Mouse (Mus musculus): ENCODE results near the gene Sh3rf3. TPM values are rescaled to one million over a fixed set of nuclear protein-coding genes. Genes with fewer than 3 reads are reported as not detected.

Sh3rf3 gene
- total RNA-seq, 1 experiment = 1.6 TPM

DNA sequence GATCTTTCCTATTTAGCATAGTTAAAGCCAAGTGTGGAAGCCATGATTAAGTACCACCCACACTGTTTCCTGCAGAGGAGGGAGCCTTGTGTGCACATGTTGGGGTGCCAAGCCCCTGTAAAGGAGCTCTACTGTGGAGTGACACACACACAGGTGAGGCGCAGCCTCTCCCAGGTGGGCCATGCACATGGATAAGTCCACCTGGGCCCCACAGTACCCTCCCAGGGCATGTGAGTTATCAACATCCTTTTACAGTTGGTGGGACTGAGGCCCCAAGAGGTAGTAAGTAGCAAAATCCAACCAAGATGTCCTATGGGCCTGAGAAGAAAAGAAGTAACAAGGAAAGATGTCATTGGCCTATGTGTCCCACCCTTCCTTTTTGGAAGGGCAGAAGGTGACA is 305.8 kb downstream of the Sh3rf3 start:
- DNase-seq (ENCODE audit: low read depth, low spot score) = no peak
- TF ChIP-seq MAFK (IDR thresholded peaks at IDR 0.05; ENCODE audit: insufficient read depth, low read depth, low read length) (no peak), ZNF384 (IDR thresholded peaks at IDR 0.05; ENCODE audit: low read depth, low read length) (no peak), ZC3H11A (IDR thresholded peaks at IDR 0.05; ENCODE audit: borderline replicate concordance, low read depth, low read length) (no peak), HCFC1 (IDR thresholded peaks at IDR 0.05; ENCODE audit: borderline replicate concordance, insufficient read depth, low read length) (no peak), CHD2 (IDR thresholded peaks at IDR 0.05; ENCODE audit: low read depth, low read length) (no peak)
- Histone ChIP-seq H3K27ac (ENCODE audit: insufficient read depth, low read depth, low read length, poor library complexity, severe bottlenecking) (no peak overlapping the region), H3K36me3 (ENCODE audit: control insufficient read depth, insufficient read depth, low read length, poor library complexity, severe bottlenecking) (no peaks in the 10 kb centered on the region), H3K9ac (ENCODE audit: insufficient read depth, low read depth, low read length, poor library complexity, severe bottlenecking) (no peak overlapping the region), H3K9me3 (ENCODE audit: control insufficient read depth, insufficient read depth, low read depth, low read length) (no peaks in the 10 kb centered on the region), H3K4me3 (ENCODE audit: insufficient read depth in 1 of 2, low read depth in 1 of 2, low read length in 2 of 2, poor library complexity in 1 of 2, severe bottlenecking in 1 of 2) (no peak overlapping the region), H3K4me1 (ENCODE audit: control insufficient read depth in 2 of 2, insufficient read depth in 2 of 2, low read length in 2 of 2, poor library complexity in 1 of 2) (no peaks in the 10 kb centered on the region)
- in situ Hi-C loops (cut with MboI; ENCODE audit: low sequenced_read_pairs in 2 of 2, unreplicated experiment in 2 of 2) = no loop called here

DNA sequence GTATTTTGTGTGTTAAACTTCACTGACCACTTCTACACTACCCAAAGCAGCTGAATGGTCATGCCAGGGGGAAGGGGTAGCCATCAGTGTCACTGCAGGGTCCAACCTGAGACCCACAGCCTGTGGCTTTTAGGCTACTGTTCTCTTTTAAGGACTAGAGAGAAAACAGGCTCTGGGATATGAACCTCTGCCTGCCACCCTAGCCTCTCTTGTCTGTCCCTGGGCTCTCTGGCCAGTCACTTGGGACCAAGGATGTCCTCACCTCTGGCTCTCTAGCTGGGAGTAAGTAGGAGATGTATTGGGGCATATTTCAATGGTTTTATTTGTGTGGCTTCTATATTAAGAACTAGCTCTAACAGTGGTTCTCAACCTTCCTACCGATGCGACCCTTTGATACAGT is 306.7 kb downstream of the Sh3rf3 start:
- no peak for DNase-seq (ENCODE audit: low read depth, low spot score)
- Histone ChIP-seq H3K36me3 (ENCODE audit: control insufficient read depth, insufficient read depth, low read length, poor library complexity, severe bottlenecking) (no peaks in the 10 kb centered on the region), H3K4me1 (ENCODE audit: control insufficient read depth in 2 of 2, insufficient read depth in 2 of 2, low read length in 2 of 2, poor library complexity in 1 of 2) (no peaks in the 10 kb centered on the region), H3K4me3 (ENCODE audit: insufficient read depth in 1 of 2, low read depth in 1 of 2, low read length in 2 of 2, poor library complexity in 1 of 2, severe bottlenecking in 1 of 2) (no peak overlapping the region), H3K27ac (ENCODE audit: insufficient read depth, low read depth, low read length, poor library complexity, severe bottlenecking) (no peak overlapping the region), H3K9me3 (ENCODE audit: control insufficient read depth, insufficient read depth, low read depth, low read length) (no peaks in the 10 kb centered on the region), H3K9ac (ENCODE audit: insufficient read depth, low read depth, low read length, poor library complexity, severe bottlenecking) (no peak overlapping the region)
- TF ChIP-seq CHD2 (IDR thresholded peaks at IDR 0.05; ENCODE audit: low read depth, low read length) = no peak
- no peak for TF ChIP-seq ZNF384 (IDR thresholded peaks at IDR 0.05; ENCODE audit: low read depth, low read length)
- no peak for TF ChIP-seq HCFC1 (IDR thresholded peaks at IDR 0.05; ENCODE audit: borderline replicate concordance, insufficient read depth, low read length)
- in situ Hi-C loops (cut with MboI; ENCODE audit: low sequenced_read_pairs in 2 of 2, unreplicated experiment in 2 of 2) = no loop called here

DNA sequence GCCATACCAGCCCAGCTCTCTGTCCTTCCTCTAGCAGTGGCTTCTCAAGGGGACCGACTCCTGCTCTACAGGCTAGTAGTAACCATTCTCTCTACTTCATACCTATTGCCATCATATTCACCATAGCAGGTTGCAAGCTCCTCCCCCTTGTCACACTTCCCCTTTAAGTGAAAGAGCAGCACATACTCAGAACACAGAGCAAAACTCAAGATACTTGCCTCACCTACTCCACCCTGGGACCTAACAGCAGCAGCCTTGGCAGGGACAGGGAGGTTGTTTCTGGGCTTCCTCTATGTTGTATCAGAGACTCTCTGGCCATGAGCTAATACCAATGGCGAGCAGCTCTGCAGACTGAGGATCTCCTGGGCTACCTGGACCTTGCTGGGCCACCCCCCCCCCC is 312.3 kb downstream of the Sh3rf3 start:
- TF ChIP-seq CHD2 (IDR thresholded peaks at IDR 0.05; ENCODE audit: low read depth, low read length) (no peak), ZNF384 (IDR thresholded peaks at IDR 0.05; ENCODE audit: low read depth, low read length) (no peak), ZC3H11A (IDR thresholded peaks at IDR 0.05; ENCODE audit: borderline replicate concordance, low read depth, low read length) (no peak), MAFK (IDR thresholded peaks at IDR 0.05; ENCODE audit: insufficient read depth, low read depth, low read length) (no peak), HCFC1 (IDR thresholded peaks at IDR 0.05; ENCODE audit: borderline replicate concordance, insufficient read depth, low read length) (no peak)
- no peak overlapping the region for H3K4me3 ChIP-seq (ENCODE audit: insufficient read depth in 1 of 2, low read depth in 1 of 2, low read length in 2 of 2, poor library complexity in 1 of 2, severe bottlenecking in 1 of 2)
- in situ Hi-C loops (cut with MboI; ENCODE audit: low sequenced_read_pairs in 2 of 2, unreplicated experiment in 2 of 2) = no loop called here

DNA sequence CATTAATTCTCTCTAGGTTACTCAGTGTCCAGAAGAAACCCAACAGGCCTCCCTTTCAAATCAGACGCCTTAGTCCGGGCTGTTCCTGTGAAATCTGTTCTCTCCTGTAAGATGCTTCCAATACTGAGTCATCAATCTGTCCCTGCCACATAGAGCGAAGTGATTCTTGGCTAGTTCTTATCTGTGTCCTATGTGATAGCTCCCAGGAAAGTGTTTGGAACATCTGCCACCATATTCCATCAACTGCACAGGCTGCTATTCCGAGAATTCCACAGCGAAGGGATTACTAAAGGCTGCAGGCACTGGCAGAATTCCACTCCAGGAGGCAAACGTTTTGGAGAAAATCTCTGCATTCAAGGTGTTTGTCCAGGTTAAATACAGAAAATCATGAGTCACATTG is 314.5 kb downstream of the Sh3rf3 start:
- TF ChIP-seq ZNF384 (IDR thresholded peaks at IDR 0.05; ENCODE audit: low read depth, low read length) = no peak
- no peak for TF ChIP-seq CHD2 (IDR thresholded peaks at IDR 0.05; ENCODE audit: low read depth, low read length)
- no peak for TF ChIP-seq HCFC1 (IDR thresholded peaks at IDR 0.05; ENCODE audit: borderline replicate concordance, insufficient read depth, low read length)
- TF ChIP-seq MAFK (IDR thresholded peaks at IDR 0.05; ENCODE audit: insufficient read depth, low read depth, low read length) = no peak
- TF ChIP-seq ZC3H11A (IDR thresholded peaks at IDR 0.05; ENCODE audit: borderline replicate concordance, low read depth, low read length) = no peak
- Histone ChIP-seq H3K9me3 (ENCODE audit: control insufficient read depth, insufficient read depth, low read depth, low read length) (no peaks in the 10 kb centered on the region), H3K4me1 (ENCODE audit: control insufficient read depth in 2 of 2, insufficient read depth in 2 of 2, low read length in 2 of 2, poor library complexity in 1 of 2) (no peaks in the 10 kb centered on the region), H3K4me3 (ENCODE audit: insufficient read depth in 1 of 2, low read depth in 1 of 2, low read length in 2 of 2, poor library complexity in 1 of 2, severe bottlenecking in 1 of 2) (no peak overlapping the region), H3K36me3 (ENCODE audit: control insufficient read depth, insufficient read depth, low read length, poor library complexity, severe bottlenecking) (no peaks in the 10 kb centered on the region), H3K27ac (ENCODE audit: insufficient read depth, low read depth, low read length, poor library complexity, severe bottlenecking) (no peak overlapping the region), H3K9ac (ENCODE audit: insufficient read depth, low read depth, low read length, poor library complexity, severe bottlenecking) (no peak overlapping the region)
- DNase-seq (ENCODE audit: low read depth, low spot score) = no peak
- in situ Hi-C loops (cut with MboI; ENCODE audit: low sequenced_read_pairs in 2 of 2, unreplicated experiment in 2 of 2) = no loop called here

More for the DNA sequence above, 312.3 kb downstream of the Sh3rf3 start:
- Histone ChIP-seq H3K4me1 (ENCODE audit: control insufficient read depth in 2 of 2, insufficient read depth in 2 of 2, low read length in 2 of 2, poor library complexity in 1 of 2) (no peaks in the 10 kb centered on the region), H3K27ac (ENCODE audit: insufficient read depth, low read depth, low read length, poor library complexity, severe bottlenecking) (no peak overlapping the region), H3K9me3 (ENCODE audit: control insufficient read depth, insufficient read depth, low read depth, low read length) (no peaks in the 10 kb centered on the region), H3K36me3 (ENCODE audit: control insufficient read depth, insufficient read depth, low read length, poor library complexity, severe bottlenecking) (no peaks in the 10 kb centered on the region), H3K9ac (ENCODE audit: insufficient read depth, low read depth, low read length, poor library complexity, severe bottlenecking) (no peak overlapping the region)
- DNase-seq (ENCODE audit: low read depth, low spot score) = no peak
